Comparison of ENCODE assay signal across 34 mouse cellular contexts in genomic region chr13:119045112-119045511, GRCm38 (mm10).
"Had no signal": no experiment of that assay in that cellular context is flagged by ENCODE, and none has a peak within 500 bp of the region (broad histone marks: within the 10 kb centered on the region; RNA-seq: fewer than 3 reads in every experiment).

No protein-coding gene starts in this region.

- H3K27ac ChIP-seq: heart, embryonic 10.5 days; heart, embryonic 13.5 days; heart, embryonic 15.5 days; hindbrain, embryonic 10.5 days; hindbrain, embryonic 12.5 days; hindbrain, embryonic 13.5 days; hindbrain, embryonic 14.5 days; hindbrain, embryonic 15.5 days; hindbrain, postnatal 0 days; intestine, embryonic 15.5 days; kidney, embryonic 15.5 days; kidney, postnatal 0 days; layer of hippocampus, adult 2 months had no signal

- ATAC-seq: hindbrain, postnatal 0 days; inflammation-experienced regulatory T-cells, adult 6 months; intestine, embryonic 15.5 days; intestine, embryonic 16.5 days; intestine, postnatal 0 days had no signal

- H3K9ac ChIP-seq: heart, embryonic 12.5 days; heart, embryonic 13.5 days; heart, embryonic 15.5 days; hindbrain, embryonic 12.5 days; hindbrain, embryonic 13.5 days; hindbrain, embryonic 14.5 days; hindbrain, embryonic 15.5 days; intestine, embryonic 15.5 days; kidney, embryonic 15.5 days had no signal

- H3K9me3 ChIP-seq: heart, embryonic 10.5 days; heart, embryonic 12.5 days; heart, embryonic 13.5 days; heart, embryonic 15.5 days; hindbrain, embryonic 10.5 days; hindbrain, embryonic 12.5 days; hindbrain, embryonic 13.5 days; hindbrain, embryonic 15.5 days; intestine, embryonic 15.5 days; kidney, embryonic 15.5 days had no signal

- H3K4me2 ChIP-seq: heart, embryonic 11.5 days; heart, embryonic 12.5 days; heart, embryonic 13.5 days; heart, embryonic 15.5 days; hindbrain, embryonic 12.5 days; hindbrain, embryonic 13.5 days; hindbrain, embryonic 14.5 days; hindbrain, embryonic 15.5 days; intestine, embryonic 15.5 days; kidney, embryonic 15.5 days had no signal

- H3K4me3 ChIP-seq: heart, embryonic 10.5 days; heart, embryonic 12.5 days; heart, embryonic 13.5 days; heart, embryonic 15.5 days; hindbrain, embryonic 10.5 days; hindbrain, embryonic 12.5 days; hindbrain, embryonic 13.5 days; hindbrain, embryonic 15.5 days; intestine, embryonic 15.5 days; kidney, embryonic 15.5 days; layer of hippocampus, adult 2 months had no signal

- H3K4me1 ChIP-seq: heart, embryonic 10.5 days; heart, embryonic 12.5 days; heart, embryonic 13.5 days; heart, embryonic 15.5 days; hindbrain, embryonic 10.5 days; hindbrain, embryonic 12.5 days; hindbrain, embryonic 13.5 days; hindbrain, embryonic 15.5 days; intestine, embryonic 15.5 days; kidney, embryonic 15.5 days had no signal

- H3K36me3 ChIP-seq: heart, embryonic 10.5 days; heart, embryonic 12.5 days; heart, embryonic 13.5 days; heart, embryonic 15.5 days; hindbrain, embryonic 10.5 days; hindbrain, embryonic 12.5 days; hindbrain, embryonic 13.5 days; hindbrain, embryonic 15.5 days; intestine, embryonic 15.5 days; kidney, embryonic 15.5 days had no signal

- H3K27me3 ChIP-seq: heart, embryonic 12.5 days; heart, embryonic 13.5 days; heart, embryonic 15.5 days; hindbrain, embryonic 12.5 days; hindbrain, embryonic 13.5 days; hindbrain, embryonic 15.5 days; intestine, embryonic 15.5 days; kidney, embryonic 15.5 days had no signal

- DNase-seq: heart, postnatal 10 days; heart, postnatal 14 days; heart, postnatal 36 days; heart, postnatal 4 days; kidney, adult 11 months; kidney, adult 18-20 months; kidney, adult 2 months; kidney, adult 8-10 months; kidney, adult 9 months; kidney, postnatal 10 days; kidney, postnatal 14 days; kidney, postnatal 25 days; kidney, postnatal 36 days; kidney, postnatal 4 days; layer of hippocampus, adult 9-11 months; layer of hippocampus, postnatal 36 days had no signal
